Mouse (Mus musculus) myocyte (in vitro differentiated cells): ENCODE results near the gene Hoxd11. TPM values are rescaled to one million over a fixed set of nuclear protein-coding genes. Genes with fewer than 3 reads are reported as not detected.

Experiments
- H3K27me3 ChIP-seq: one replicate; pipeline ENCODE4 v1.6.1; 2011; ENCODE audit not compliant: control insufficient read depth, insufficient read depth, insufficient read length
- H3K36me3 ChIP-seq: one replicate; pipeline ENCODE4 v1.6.1; 2011; ENCODE audit not compliant: control insufficient read depth, insufficient read depth
- H3K4me2 ChIP-seq: one replicate; pipeline ENCODE4 v1.6.1; 2011; ENCODE audit warnings: low read depth, control low read depth
- H3K4me3 ChIP-seq: one replicate; pipeline ENCODE4 v1.5.1; 2011; ENCODE audit warnings: mild to moderate bottlenecking, control low read depth, moderate library complexity
- H3K79me2 ChIP-seq: one replicate; pipeline ENCODE4 v1.6.1; 2011; ENCODE audit not compliant: control insufficient read depth, insufficient read depth
- H3ac ChIP-seq: one replicate; pipeline ENCODE4 v1.6.1; 2011; ENCODE audit not compliant: control insufficient read depth, insufficient read length
- CEBPB ChIP-seq: IDR thresholded peaks from 2 replicates; pipeline ENCODE4 v1.6.1; 2011; ENCODE audit warnings: mild to moderate bottlenecking, moderate library complexity; ENCODE audit not compliant: poor library complexity, insufficient read depth, severe bottlenecking
- MAX ChIP-seq: IDR thresholded peaks from one replicate; pipeline ENCODE4 v1.6.1; 2011; ENCODE audit warnings: low read depth, mild to moderate bottlenecking, control low read depth
- MYOD1 ChIP-seq, 3 experiments: IDR thresholded peaks; one replicate each; pipeline ENCODE4 v1.6.1; 2011; ENCODE audit warnings: control low read depth in 2 of 3, low read depth in 2 of 3, mild to moderate bottlenecking in 2 of 3, moderate library complexity in 1 of 3; ENCODE audit not compliant: insufficient read length in 2 of 3, control insufficient read depth in 1 of 3
- POLR2A ChIP-seq: IDR thresholded peaks from one replicate; pipeline ENCODE4 v1.6.1; 2011; ENCODE audit warnings: low read depth, mild to moderate bottlenecking, control low read depth, moderate library complexity; ENCODE audit not compliant: insufficient read length
- REST ChIP-seq: IDR thresholded peaks from one replicate; pipeline ENCODE4 v1.6.1; 2011; ENCODE audit warnings: mild to moderate bottlenecking, control low read depth, moderate library complexity; ENCODE audit not compliant: insufficient read depth, insufficient read length
- SRF ChIP-seq: IDR thresholded peaks from one replicate; pipeline ENCODE4 v1.6.1; 2011; ENCODE audit warnings: low read depth; ENCODE audit not compliant: control insufficient read depth, insufficient read length
- TCF12 ChIP-seq: IDR thresholded peaks from one replicate; pipeline ENCODE4 v1.6.1; 2011; ENCODE audit warnings: mild to moderate bottlenecking, control low read depth; ENCODE audit not compliant: poor library complexity, insufficient read depth, severe bottlenecking
- USF1 ChIP-seq: IDR thresholded peaks from one replicate; pipeline ENCODE4 v1.6.1; 2011; ENCODE audit warnings: low read depth, mild to moderate bottlenecking, control low read depth, moderate library complexity
- polyA plus RNA-seq: library from polyadenylated mRNA; unstranded; fragments of >200 nt; fragmentation: generic; extraction: Trizol; gene quantifications from one replicate; pipeline ENCODE4 v1.2.1, GENCODE M21; 2012; ENCODE audit warnings: missing spikeins

The Hoxd11 gene
- polyA plus RNA-seq, 1 experiment: not detected

DNA sequence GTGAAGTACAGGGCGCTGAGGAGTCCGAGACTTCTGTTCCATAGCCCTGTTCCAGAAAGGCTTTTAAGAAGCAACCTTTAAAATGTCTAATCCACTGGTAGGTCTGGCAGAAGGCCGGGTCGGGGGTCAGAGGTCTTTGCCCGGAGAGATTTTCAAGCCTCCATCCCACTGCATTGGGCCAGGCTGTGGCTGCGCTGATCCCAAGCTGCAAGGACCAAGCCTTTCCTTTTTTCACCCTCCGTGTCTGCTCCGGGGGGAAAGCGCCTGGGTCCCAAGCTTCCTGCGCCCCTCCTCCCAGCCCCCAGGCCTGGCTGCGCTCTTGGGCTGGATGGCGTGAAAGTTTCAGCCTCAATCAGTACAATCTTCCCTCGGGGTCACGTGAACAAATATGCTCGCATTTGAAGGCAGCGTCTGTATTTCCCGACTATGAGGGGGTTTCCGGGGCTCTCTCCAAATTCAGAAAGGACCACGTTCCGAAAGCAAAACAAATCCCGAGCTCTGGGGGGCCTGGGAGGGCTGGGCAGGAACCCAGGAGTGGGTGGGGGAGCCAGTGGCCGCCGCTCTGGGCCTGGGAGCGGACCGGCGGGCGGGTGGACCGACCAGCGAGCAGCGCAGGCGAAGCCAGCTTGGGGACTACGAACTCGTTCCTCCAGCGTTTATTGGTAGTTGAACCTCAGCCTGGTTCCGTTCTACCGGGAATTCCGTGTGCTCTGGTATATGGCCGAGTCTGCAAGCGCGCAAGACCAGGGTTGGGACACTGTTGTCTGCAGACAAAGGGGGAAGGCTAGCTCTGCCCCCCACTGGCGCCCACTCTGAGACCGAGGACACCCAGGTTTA is 56.7 kb downstream of the Hoxd11 start:
- H3K36me3 ChIP-seq: no peaks in the 10 kb centered on the region
- H3K27me3 ChIP-seq: peaks cover 75% of the 10 kb centered on the region
- H3K4me3 ChIP-seq: no peak overlapping the region
- no peak for TF ChIP-seq REST
- TF ChIP-seq CEBPB: no peak
- peak; percentile 18 for TF ChIP-seq USF1
- TF ChIP-seq TCF12: no peak
- TF ChIP-seq MYOD1 (IDR thresholded peaks at IDR 0.05; ENCODE audit: control insufficient read depth in 1 of 3, insufficient read length in 2 of 3, low read depth in 2 of 3): no peak
- TF ChIP-seq SRF: no peak
- no peak for TF ChIP-seq POLR2A
- TF ChIP-seq MAX: no peak
- H3K4me2 ChIP-seq: no peak overlapping the region
- no peak overlapping the region for H3ac ChIP-seq
- no peaks in the 10 kb centered on the region for H3K79me2 ChIP-seq

Other genes starting within 250 kb of the Hoxd11 start
- 6.3 TPM for gene Lnpk, start 100.1 kb upstream of the Hoxd11 start, polyA plus RNA-seq
- gene Evx2, start 20.0 kb upstream of the Hoxd11 start, polyA plus RNA-seq: not detected
- not detected for gene Hoxd13, start 11.2 kb upstream of the Hoxd11 start, polyA plus RNA-seq
- not detected for gene Hoxd12, start 4.5 kb upstream of the Hoxd11 start, polyA plus RNA-seq
- not detected for gene Hoxd10, start 12.4 kb downstream of the Hoxd11 start, polyA plus RNA-seq
- gene Hoxd9, start 18.2 kb downstream of the Hoxd11 start, polyA plus RNA-seq: not detected
- gene Hoxd8, start 25.1 kb downstream of the Hoxd11 start, polyA plus RNA-seq: not detected
- not detected for gene Hoxd3, start 32.4 kb downstream of the Hoxd11 start, polyA plus RNA-seq
- not detected for gene Hoxd4, start 32.4 kb downstream of the Hoxd11 start, polyA plus RNA-seq
- not detected for gene Gm28230, start 47.2 kb downstream of the Hoxd11 start, polyA plus RNA-seq
- gene Hoxd1, start 83.4 kb downstream of the Hoxd11 start, polyA plus RNA-seq: not detected
- gene Mtx2, start 146.2 kb downstream of the Hoxd11 start, polyA plus RNA-seq: 33.3 TPM